Mouse (Mus musculus): ENCODE data around the gene Dst.

GRCm38 (mm10) chr1:33946601-33947395, 38.8 kb downstream of the Dst start:
- TF ChIP-seq CTCF (IDR thresholded peaks at IDR 0.05; ENCODE audit: low read depth, low read length) (no peak), GATA1 (IDR thresholded peaks at IDR 0.05; ENCODE audit: borderline replicate concordance, low read length) (no peak)
